Mouse (Mus musculus) cerebellum, postnatal 4 days (tissue): ENCODE measurements around the gene Bst2.

ENCODE experiments used
- DNase-seq, 2 experiments: peaks; one replicate each; pipeline ENCODE4 v3.0.0; 2022; ENCODE audit warnings: low spot score in 2 of 2, mixed read lengths in 1 of 2

The Bst2 gene

GRCm38 (mm10) chr8:71519037-71519825 is 18.0 kb downstream of the Bst2 start:
- peak in 1 of 2 experiments; percentile 66 for DNase-seq

GRCm38 (mm10) chr8:71516786-71517185 is 20.5 kb downstream of the Bst2 start:
- no peak for DNase-seq

- DNase-seq, result no peak
Observed at GRCm38 (mm10) chr8:71515043-71515442, 22.2 kb downstream of the Bst2 start.

DNA sequence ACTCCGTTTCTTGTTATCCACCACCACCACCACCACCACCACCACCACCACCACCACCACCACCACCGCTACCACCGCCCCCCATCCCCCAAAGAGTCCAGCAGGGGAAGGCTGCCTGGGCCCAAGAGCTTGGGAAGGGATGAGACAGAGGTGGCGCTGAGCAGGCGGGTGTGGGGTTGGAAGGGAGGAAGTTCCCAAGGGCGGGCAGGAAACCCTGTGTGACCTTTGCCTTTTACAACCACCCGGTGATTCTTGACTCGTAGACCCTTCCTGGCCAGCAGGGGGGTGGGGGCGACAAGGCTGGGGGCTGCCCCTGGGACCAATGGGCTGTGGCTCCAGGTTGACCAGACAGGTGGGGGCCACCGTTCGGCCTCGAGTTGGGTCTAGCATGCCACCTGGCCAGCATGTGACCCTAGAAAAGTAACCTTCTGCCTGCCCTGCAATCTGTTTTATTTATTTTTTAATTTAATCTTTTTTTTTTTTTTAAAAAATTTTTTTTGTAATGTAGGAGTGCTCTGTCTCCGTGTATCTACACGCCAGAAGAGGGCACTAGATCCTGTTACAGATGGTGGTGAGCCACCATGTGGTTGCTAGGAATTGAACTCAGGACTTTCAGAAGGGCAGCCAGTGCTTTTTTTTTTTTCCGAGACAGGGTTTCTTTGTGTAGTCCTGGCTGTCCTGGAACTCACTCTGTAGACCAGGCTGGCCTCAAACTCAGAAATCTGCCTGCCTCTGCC is 24.1 kb downstream of the Bst2 start:
- no peak for DNase-seq

DNA sequence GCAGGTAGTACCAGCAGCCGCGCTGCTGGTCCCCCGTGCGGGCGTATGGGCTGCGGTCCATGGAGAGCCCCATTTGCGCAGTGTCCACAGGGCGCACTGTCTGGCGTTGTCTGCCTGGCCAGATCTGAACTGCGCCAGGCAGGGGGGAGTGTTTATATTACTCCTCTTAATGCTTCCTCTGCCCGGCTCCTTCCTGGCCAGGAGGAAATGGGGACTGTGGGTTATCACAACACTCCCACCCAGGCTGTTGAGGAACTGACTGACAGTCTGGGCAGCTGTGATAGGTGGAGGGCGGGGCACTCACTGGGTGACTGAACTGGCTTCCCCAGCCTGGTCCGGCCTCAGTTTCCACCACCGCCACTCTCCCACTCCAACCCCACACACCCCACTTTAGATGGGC is 25.6 kb downstream of the Bst2 start, which contains the start of gene Plvap:
Gene Plvap, minus strand, starts transcription at position 109 of the 400 bp plus-strand sequence.
- no peak for DNase-seq

GRCm38 (mm10) chr8:71509316-71509715 is 27.9 kb downstream of the Bst2 start:
- no peak for DNase-seq

DNA sequence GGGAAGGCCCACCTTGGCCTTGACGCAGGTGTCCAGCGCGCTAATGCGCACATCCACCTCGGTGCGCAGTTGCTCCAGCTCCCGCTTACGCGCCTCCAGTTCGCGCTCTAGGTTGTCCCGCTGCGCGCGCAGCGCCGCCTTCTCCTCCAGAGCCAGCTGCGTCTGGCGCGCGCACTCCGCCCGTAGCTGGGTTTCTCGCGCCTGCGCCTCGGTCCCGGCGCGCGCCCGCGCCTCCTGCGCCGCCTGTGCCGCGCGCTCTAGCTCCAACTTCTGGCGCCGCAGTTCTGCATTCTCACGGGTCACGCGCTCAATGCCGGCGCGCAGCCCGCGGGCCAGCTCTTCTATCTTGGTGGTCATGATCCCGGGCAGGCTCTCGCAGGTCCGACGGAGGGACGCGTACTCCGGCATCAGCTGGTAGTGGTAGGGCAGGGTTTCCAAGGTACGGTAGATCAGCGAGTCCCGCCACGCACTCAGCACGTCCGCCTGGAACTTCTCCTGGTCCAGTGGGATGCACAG is 29.6 kb downstream of the Bst2 start:
- peak; percentile 34 to 67 for DNase-seq

DNA sequence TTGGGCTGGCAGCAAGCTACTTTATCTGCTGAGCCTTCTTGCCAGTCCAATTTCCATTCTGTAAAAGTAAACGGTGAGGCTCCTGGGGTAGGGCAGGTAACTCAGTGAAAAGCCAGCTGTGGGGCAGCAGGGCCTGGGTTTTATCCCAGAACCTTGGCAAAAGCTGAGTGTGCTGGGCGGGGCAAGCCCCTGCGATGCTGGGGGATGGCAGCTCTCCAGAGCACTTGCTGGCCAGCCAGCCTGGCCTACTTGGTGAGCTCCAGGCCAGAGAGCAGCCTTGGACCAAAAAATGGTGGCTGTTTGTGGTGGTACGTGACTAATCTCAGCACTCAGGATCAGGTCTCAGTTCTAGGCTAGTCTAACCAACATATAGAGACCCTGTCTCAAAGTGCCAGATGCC is 31.3 kb downstream of the Bst2 start:
- no peak for DNase-seq

- no peak for DNase-seq
Observed at GRCm38 (mm10) chr8:71505326-71505725, 31.9 kb downstream of the Bst2 start.

- DNase-seq, result no peak
Observed at GRCm38 (mm10) chr8:71504349-71504748, 32.9 kb downstream of the Bst2 start.

DNA sequence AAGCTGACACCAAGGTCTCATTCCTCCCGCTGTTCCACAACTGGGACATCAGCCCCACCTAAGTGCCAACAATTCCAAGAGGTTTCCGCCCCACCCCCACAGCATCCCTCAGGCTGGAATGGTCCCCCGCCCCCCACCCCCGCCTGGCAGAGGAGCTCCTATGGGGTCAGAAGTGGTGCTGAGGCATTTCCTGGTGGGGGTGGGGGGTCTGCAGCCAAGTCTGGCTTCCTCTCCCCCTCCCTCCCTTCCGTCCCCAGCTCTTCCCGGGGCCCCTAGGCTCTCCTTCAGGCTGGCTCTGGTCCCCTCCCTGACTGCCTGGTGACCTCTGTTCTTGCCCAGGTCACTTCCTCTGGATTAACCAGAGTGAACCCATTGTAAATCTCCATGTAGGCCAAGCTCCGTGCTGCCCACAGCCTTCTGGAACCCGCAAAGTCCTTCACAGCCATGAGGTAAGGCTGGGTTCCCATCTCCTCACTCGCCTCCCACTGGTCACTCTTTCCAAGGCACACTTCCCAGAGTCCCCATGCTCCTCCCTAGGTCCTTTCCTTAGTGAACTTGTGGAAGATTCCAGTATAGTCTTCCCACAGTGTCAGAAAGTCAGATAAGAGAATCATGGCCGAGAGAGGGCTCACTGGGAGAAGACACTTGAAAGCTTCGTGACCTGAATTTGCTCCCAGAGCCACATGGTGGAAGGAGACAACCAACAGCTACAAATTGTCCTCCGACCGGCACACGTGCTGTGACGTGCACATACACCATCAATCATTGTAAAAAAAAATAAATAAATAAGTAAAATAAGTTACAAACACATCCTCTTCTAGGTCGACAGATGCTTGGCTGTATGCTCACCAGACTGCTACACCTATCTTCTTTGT is 38.2 kb downstream of the Bst2 start:
- DNase-seq, result no peak

GRCm38 (mm10) chr8:71497881-71498501 is 39.3 kb downstream of the Bst2 start:
- no peak for DNase-seq

- DNase-seq, result no peak
Observed at GRCm38 (mm10) chr8:71497077-71497645, 40.1 kb downstream of the Bst2 start.

- DNase-seq, result peak; percentile 53 to 60
Observed at GRCm38 (mm10) chr8:71496481-71496880, 40.8 kb downstream of the Bst2 start.

- DNase-seq, result no peak
Observed at GRCm38 (mm10) chr8:71495811-71496210, 41.4 kb downstream of the Bst2 start.

DNA sequence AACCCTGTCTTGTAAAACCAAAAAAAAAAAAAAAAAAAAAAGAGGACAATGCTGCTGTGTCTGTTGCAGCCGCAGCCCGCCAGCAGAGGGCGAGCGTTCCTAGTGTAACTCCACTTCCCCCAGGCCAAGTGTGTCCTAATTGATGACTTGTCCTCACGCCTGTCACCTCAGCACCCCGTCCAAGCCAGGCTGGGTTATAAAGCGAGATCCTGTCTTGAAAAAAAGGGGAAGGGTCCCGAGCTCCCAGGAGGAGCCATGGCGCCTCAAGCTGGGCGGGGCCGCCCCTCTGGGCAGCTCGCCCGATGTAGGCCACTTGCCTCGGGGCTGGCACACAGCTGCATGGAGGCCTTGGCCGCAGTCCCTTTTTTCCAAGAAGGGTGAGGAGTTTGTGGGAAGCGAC is 42.2 kb downstream of the Bst2 start:
- DNase-seq, result peak; percentile 66 to 79

- DNase-seq, result peak; percentile 62 to 84
Observed at GRCm38 (mm10) chr8:71488454-71488853, 48.8 kb downstream of the Bst2 start.

DNA sequence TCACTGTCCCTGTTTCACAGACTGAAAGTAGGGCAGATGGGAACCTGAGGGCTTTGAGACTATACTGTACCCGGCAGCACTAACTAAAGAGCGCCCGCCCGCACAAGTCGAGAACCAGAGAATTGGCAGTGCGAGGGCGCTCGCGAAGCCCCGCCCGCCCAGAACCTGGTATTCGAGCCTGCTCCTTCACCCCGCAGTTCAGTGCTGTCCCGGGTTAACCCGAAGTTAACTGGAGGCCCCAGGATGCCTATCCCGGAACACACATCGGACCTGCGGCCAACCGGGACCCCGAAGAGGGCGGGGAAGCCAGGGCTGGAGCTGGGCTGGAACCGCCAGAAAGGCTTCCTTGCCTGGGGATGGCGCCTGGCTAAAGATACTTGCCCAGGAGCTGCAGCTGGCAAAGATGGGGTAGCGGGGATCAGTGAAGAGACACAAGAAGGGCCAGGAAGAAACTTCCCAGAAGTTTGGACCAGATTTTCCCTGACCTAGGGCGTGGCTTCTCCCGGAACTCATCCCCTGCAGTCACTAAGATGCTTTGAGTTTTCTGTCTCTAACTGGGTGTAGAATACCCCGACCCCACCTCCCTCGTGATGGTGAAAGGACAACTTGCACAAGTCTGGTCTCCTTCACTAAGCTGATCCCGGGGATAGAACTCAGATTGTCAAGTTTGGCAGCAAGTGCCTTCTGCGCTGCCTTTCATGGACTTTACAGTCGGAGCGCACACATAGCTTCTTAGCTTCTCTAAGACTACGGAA is 49.4 kb downstream of the Bst2 start, which contains the start of gene Gtpbp3:
Gene Gtpbp3, plus strand, starts transcription at position 413 of the 755 bp plus-strand sequence.
- peak; percentile 53 to 65 for DNase-seq

GRCm38 (mm10) chr8:71486136-71486529 is 51.1 kb downstream of the Bst2 start:
- DNase-seq, result no peak
